Mouse (Mus musculus): Measurements from ENCODE around the gene Pdzd8.

Pdzd8 gene

GRCm38 (mm10) chr19:59345658-59346283, at the start of gene Pdzd8:
Gene Pdzd8, minus strand, starts transcription at chr19:59345780.
- DNase-seq (ENCODE audit: low read depth): peak; percentile 43

- no peak for DNase-seq (ENCODE audit: low read depth)
Measured at GRCm38 (mm10) chr19:59393777-59394441, 48.3 kb upstream of the Pdzd8 start.

GRCm38 (mm10) chr19:59388847-59389606, 43.4 kb upstream of the Pdzd8 start:
- no peak for DNase-seq (ENCODE audit: low read depth)

- DNase-seq (ENCODE audit: low read depth): no peak
Measured at GRCm38 (mm10) chr19:59388399-59388798, 42.8 kb upstream of the Pdzd8 start.

GRCm38 (mm10) chr19:59387178-59387577, 41.6 kb upstream of the Pdzd8 start:
- no peak for DNase-seq (ENCODE audit: low read depth)

GRCm38 (mm10) chr19:59384582-59385495, 39.3 kb upstream of the Pdzd8 start:
- no peak for DNase-seq (ENCODE audit: low read depth)

- DNase-seq (ENCODE audit: low read depth): no peak
Measured at GRCm38 (mm10) chr19:59382416-59382917, 36.9 kb upstream of the Pdzd8 start.

- DNase-seq (ENCODE audit: low read depth): peak; percentile 7
Measured at GRCm38 (mm10) chr19:59379995-59380394, 34.4 kb upstream of the Pdzd8 start.

- no peak for DNase-seq (ENCODE audit: low read depth)
Measured at GRCm38 (mm10) chr19:59376481-59376880, 30.9 kb upstream of the Pdzd8 start.

- no peak for DNase-seq (ENCODE audit: low read depth)
Measured at GRCm38 (mm10) chr19:59374940-59375339, 29.4 kb upstream of the Pdzd8 start.

GRCm38 (mm10) chr19:59372928-59373327, 27.3 kb upstream of the Pdzd8 start:
- no peak for DNase-seq (ENCODE audit: low read depth)

- DNase-seq (ENCODE audit: low read depth): no peak
Measured at GRCm38 (mm10) chr19:59371016-59371415, 25.4 kb upstream of the Pdzd8 start.

GRCm38 (mm10) chr19:59367892-59368291, 22.3 kb upstream of the Pdzd8 start:
- no peak for DNase-seq (ENCODE audit: low read depth)

- no peak for DNase-seq (ENCODE audit: low read depth)
Measured at GRCm38 (mm10) chr19:59366724-59367123, 21.1 kb upstream of the Pdzd8 start.

GRCm38 (mm10) chr19:59363666-59364065, 18.1 kb upstream of the Pdzd8 start:
- DNase-seq (ENCODE audit: low read depth): no peak

GRCm38 (mm10) chr19:59362646-59363045, 17.1 kb upstream of the Pdzd8 start:
- no peak for DNase-seq (ENCODE audit: low read depth)

- no peak for DNase-seq (ENCODE audit: low read depth)
Measured at GRCm38 (mm10) chr19:59360486-59360896, 14.9 kb upstream of the Pdzd8 start.

- no peak for DNase-seq (ENCODE audit: low read depth)
Measured at GRCm38 (mm10) chr19:59359202-59359601, 13.6 kb upstream of the Pdzd8 start.

GRCm38 (mm10) chr19:59357878-59358277, 12.3 kb upstream of the Pdzd8 start:
- DNase-seq (ENCODE audit: low read depth): no peak

GRCm38 (mm10) chr19:59356843-59357595, 11.4 kb upstream of the Pdzd8 start:
- DNase-seq (ENCODE audit: low read depth): no peak

- DNase-seq (ENCODE audit: low read depth): no peak
Measured at GRCm38 (mm10) chr19:59356388-59356787, 10.8 kb upstream of the Pdzd8 start.
